Mouse (Mus musculus) gastrocnemius, adult 18-20 months (tissue): Measurements from ENCODE around the gene Pawr. TPM values are rescaled to one million over a fixed set of nuclear protein-coding genes. Genes with fewer than 3 reads are reported as not detected.

ENCODE experiments used
- DNase-seq: peaks from one replicate; pipeline ENCODE4 v3.0.0; 2021; ENCODE audit warnings: low spot score
- total RNA-seq, 2 experiments: library from RNA; stranded (reverse); gene quantifications; 2 replicates each; pipeline ENCODE4 v1.2.3; 2021

Pawr gene
- total RNA-seq, 2 experiments from 2014 or later: 1.1 TPM

GRCm38 (mm10) chr10:108354726-108355391 lies 22.9 kb downstream of the Pawr start:
- no peak for DNase-seq

DNA sequence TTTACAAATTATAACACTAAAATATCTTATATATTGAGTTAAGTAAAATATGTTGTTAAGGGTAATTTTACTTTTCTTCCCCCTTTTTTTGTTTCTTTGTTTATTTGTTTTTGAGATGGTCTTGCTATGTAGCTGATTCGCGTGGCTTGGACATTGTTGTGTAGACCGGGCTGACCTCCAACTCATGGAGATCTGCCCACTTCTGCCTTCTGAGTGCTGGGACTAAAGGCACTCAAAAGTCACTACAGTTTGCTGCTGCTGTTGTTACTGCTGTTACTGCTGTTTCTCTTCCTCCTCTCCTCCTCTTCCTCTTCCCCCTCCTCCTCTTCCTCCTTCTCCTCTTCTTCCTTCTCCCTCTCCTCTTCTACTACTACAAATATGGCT lies 23.5 kb downstream of the Pawr start:
- no peak for DNase-seq

DNA sequence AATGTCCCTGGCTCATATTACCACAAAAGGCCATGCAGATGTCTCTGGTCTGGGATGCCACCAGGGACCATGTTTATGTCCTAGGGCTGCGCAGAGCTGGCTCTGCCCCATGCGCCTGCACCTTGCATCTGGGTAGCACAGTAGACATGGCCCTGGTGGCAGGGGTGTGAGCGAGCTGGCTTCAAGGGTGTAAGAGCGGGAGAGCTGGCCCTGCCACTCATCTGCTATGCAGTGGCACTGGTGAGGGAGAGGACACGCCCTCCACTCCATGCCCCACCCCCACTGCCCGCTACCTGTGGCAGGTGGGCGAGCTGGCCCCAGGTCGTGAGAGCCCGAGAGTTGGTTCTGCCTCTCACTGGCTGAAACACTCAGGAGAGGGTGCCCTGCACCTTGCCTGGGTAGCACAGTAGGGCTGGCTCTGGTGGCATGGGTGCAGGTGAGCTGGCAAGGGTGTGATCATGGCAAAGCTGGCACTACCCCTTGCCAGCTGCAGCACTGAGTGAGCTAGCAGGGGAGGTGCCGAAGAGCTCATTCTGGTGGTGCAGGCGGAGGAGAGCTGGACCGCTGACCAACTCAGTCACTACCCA lies 24.8 kb downstream of the Pawr start:
- DNase-seq: no peak

GRCm38 (mm10) chr10:108359974-108360373 lies 28.1 kb downstream of the Pawr start:
- DNase-seq: no peak

DNA sequence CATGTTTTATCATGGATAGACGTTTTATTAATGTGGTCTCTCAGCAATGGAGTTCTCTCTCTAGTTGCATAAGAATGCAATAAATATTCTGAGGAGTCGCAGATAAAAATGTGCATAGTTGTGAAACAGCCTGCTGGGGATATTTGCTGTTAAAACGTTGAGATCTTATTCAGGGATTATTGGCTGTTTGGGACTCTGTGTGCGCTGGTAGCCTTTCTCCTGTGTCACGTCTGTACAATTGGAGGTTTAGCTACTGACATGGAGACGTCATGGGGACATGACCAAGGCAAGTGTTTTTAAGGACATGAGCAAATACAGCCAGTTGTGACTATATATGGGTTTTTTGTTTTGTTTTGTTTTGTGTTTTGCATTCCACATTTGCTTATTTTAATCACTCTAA lies 28.9 kb downstream of the Pawr start:
- no peak for DNase-seq

DNA sequence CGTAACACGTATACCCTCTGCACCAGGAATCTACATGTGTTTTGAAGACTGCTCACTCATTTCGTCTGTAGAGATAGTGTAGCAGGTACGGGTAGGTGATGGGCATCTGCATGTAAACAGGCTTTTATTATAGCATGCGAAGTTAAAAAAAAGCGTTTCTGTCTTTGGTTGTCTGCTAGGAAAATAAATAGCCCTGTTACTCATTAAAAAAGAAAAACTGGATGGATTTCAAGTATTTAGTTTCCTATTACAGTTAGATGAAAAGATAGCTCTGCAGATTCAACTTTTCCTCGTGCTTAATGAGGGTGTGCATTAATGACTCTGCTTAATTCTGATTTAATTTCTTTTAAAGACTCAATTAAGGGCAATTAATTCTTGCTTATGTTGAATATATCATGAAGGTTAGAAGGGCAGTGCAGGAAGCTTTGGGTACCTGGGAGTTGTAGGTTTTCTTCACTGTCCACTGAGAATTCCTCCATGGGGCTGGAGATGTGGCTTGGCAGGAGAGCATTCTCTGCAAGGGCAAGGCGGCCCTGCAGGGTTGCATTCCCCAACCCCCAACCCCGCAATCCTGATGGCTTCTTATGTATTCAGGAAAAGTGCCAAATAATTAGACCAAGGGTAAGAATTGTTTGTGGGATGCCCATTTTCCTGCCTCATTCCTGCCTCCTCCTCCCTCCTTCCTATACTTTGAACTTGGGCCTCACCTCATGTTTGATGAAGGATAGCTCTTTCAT lies 29.7 kb downstream of the Pawr start:
- no peak for DNase-seq

GRCm38 (mm10) chr10:108363932-108364331 lies 32.0 kb downstream of the Pawr start:
- DNase-seq: no peak

GRCm38 (mm10) chr10:108364946-108365719 lies 33.2 kb downstream of the Pawr start:
- DNase-seq: no peak

DNA sequence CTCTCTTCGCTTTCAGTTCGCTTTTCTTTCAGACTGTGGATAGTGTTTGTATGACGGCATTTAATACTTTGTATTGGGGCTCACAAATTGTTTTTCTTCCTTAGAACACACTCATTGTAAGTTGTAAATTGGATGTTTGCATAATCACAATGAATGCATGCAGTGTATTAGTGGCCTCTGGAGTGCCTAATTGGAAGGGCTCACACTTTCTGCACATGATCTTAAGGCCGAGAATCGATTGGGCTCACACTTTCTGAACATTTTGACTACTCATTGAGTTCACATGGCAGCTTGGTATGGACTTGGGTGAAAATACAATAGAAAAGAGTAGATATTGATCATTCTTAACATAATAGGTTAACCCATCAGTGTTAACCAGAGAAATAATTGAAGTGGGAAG lies 34.3 kb downstream of the Pawr start:
- no peak for DNase-seq

- DNase-seq: no peak
Observed at GRCm38 (mm10) chr10:108368358-108368757, 36.4 kb downstream of the Pawr start.

- no peak for DNase-seq
Observed at GRCm38 (mm10) chr10:108372258-108372657, 40.3 kb downstream of the Pawr start.

DNA sequence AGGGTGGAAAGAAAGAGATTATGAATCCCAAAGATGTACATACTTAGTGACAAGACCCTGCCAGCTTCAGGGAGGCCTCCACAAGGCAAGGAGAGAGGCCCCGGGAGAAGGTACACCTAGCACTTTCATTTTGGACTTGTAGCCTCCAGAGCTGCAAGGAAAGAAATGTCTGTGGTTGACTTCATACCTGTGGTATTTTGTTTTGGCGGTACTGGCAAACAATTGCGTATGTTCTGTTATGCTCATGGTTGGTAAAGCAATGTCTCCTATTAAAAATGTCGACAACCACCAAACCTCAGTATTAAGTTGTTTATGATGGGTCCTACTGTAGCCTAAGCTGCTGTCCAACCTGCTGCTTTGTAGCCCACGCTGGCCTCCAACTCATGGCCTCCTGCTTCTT lies 40.9 kb downstream of the Pawr start:
- DNase-seq: no peak

GRCm38 (mm10) chr10:108375796-108376195 lies 43.9 kb downstream of the Pawr start:
- DNase-seq: no peak

DNA sequence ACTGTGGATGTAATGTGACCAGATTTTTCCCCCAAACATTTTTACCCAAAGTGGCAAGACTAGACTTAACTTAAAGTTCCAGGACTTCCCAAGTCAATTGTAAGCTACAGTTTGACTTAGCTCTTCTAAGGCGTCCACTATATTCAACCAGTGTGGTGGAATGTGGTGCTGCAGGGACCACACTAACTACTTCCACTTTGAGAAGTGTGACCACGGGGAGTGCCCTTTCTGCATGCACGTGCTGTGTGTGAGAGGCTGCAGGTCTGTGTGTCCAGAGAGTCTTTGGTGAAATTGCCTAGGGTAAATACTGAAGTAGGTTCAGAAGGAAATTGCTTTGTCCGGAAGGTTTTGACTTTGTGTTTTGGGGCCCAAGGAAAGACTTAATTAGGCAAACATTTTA lies 44.4 kb downstream of the Pawr start:
- DNase-seq: no peak

GRCm38 (mm10) chr10:108377369-108377768 lies 45.4 kb downstream of the Pawr start:
- no peak for DNase-seq

GRCm38 (mm10) chr10:108378062-108378461 lies 46.1 kb downstream of the Pawr start:
- no peak for DNase-seq

DNA sequence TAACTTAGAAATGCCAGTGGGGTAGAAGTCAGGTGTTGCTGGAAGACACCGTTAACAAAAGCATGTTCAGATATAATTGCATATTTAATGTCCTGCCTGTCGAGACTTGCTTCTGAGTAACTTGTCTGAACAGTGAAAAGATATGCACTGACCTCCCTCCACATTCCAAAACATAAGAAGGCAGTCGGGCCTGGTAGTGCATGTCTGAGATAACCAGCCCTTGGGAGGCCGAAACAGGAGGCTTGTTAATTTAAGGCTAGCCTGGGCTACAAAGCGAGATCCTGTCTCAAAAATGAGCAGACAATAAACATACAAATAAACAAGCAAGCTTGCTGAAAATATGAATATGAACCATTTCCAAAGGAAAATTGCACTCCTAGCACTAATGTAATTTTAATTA lies 46.6 kb downstream of the Pawr start:
- no peak for DNase-seq

- DNase-seq: no peak
Observed at GRCm38 (mm10) chr10:108380715-108381114, 48.8 kb downstream of the Pawr start.

DNA sequence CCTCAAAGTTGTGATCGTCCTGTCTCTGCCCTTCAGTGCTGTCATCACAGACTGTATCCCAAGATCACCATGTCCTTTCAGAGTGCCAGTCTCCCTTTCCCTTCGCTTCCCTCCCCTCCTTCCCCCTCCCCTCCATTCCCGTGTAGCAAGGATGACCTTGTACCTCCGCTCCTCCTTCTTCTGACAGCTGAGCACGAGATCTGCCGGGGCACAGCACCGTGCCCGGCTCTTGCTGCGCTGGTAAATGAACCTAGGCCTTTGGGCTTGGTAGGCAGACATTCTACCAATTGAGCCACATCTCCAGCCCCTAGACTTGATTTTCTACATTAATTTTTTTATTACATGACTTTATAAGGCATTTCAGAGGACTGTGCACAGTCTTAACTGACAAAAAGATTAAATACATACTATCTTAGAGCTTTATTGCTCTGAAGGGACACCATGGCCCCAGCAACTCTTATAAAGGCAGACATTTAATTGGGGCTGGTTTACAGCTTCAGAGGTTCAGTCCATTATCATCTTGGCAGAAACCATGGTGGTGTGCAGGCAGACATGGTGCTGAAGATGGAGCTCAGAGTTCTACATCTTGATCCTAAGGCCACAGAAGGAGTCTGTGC lies 52.3 kb downstream of the Pawr start:
- no peak for DNase-seq

DNA sequence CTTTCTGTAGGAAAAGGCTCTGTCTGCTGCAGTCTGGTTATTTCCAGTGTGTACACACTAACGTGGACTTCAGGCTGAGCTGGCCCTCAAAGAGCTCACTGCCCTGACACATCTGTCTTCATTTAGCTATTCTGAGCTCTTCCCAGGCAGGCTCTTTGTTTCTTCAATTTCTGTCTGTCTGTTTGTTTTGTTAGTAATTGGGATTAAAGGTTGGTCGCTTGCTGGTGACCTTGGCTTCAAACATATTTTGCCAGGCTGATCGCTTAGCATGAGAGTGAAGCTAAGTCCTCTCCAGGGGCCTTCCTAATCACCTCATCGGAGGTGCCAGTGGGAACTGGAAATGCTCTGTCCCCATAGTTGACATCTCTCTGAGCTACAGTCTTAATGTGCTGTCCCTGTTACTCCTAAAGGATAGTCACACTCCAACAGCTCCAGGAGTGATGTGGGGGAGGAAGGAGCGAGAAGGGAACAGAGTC lies 53.6 kb downstream of the Pawr start:
- DNase-seq: no peak

DNA sequence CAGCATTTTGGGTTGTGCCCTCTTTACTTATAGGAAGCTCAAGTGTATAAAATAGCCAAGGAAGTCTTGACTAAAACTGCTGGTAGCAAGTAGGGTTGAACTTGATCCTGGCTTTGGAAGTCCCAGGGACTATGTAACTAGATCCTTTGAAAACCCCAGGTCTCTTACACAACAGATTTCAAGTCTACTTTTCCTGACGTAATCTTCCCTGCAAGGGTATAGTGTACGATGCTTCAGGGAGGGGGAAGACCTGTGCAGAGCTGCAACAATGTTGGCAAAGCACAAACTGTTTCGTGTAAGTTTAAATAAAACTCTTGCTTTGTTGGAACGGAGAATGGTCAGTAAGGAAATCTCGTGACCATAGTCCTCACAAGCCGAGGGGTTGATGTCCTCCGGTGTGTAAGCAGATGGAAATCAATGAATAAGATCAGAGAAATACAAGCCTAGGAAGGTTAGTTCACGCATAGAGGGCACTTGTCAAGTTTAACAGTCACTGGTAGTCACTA lies 56.5 kb downstream of the Pawr start:
- DNase-seq: no peak
